Mouse (Mus musculus): ENCODE results near the gene Phf21a.

DNA sequence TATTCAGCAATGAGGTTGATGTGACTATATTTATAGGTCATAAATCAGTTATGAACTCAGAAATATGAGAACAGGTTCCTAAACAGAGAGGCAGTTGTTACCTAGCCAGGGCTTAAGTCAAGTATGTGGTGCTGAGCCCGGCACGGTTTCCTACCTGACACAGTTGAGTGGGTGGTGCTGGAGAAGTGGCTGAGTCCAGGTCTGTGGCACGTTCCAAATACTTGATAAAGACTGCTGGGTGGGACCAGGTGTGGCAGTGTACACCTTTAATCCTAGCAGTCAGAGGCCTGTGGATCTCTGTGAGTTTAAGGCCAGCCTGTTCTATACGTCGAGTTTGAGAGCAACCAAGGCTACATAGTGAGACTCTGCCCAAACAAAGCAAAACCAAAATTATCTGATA is 79.4 kb downstream of the Phf21a start:
- no peak for TF ChIP-seq CTCF (conservative IDR thresholded peaks at IDR 0.05; ENCODE audit: insufficient read depth, insufficient read length, low read depth, low read length)
- no peak for TF ChIP-seq POLR2A (IDR thresholded peaks at IDR 0.05; ENCODE audit: low read depth, low read length)

Measured in kidney, adult 2 months (tissue).